Mouse (Mus musculus) brain, embryonic 14.5 days (tissue): ENCODE measurements at regions not wholly inside any gene's neighbourhood (a gene's known extent, or its start where the extent isn't known, plus 50 kb on each side); places are given as distances from the start of the nearest gene placed in this dataset.

Source experiments
- CTCF ChIP-seq: fragments of 200-500 bp; IDR thresholded peaks from 2 replicates; pipeline ENCODE4 v1.5.1; 2012; ENCODE audit warnings: inconsistent platforms, mild to moderate bottlenecking, moderate library complexity, borderline replicate concordance; ENCODE audit not compliant: insufficient read depth, insufficient read length; ENCODE audit errors: extremely low read depth
- POLR2A ChIP-seq: fragments of 200-500 bp; IDR thresholded peaks from 2 replicates; pipeline ENCODE4 v1.6.1; 2012; ENCODE audit warnings: mild to moderate bottlenecking, inconsistent platforms, borderline replicate concordance; ENCODE audit not compliant: poor library complexity, insufficient read depth, insufficient read length, severe bottlenecking; ENCODE audit errors: extremely low read depth

- TF ChIP-seq CTCF (no peak), POLR2A (no peak)
Measured at GRCm38 (mm10) chr4:131521307-131521651, 316.8 kb downstream of the Ptpru start.
